Mouse (Mus musculus): ENCODE measurements around the gene Xpnpep1.

Gene Xpnpep1

DNA sequence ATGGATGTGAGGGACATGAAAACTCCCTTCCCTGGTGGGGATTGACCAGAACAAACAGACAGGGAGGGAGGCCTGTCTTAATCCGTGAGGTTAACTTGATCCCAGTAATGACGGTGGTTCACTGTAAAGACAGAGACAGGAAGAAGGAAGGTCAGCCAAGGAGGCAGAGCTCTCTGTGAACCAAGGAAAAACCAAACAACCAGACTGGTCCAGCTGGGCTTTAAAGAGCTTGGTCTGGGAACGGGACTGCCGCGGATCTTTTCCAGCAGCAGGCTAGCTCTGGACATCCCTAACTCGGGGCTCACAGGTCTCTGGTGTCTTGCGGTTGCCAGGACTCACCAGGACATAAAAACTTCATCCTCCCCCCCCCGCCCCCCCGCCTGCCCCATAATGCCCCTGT lies 26.5 kb upstream of the Xpnpep1 start:
- DNase-seq (ENCODE audit: low spot score in 2 of 2) = no peak

DNA sequence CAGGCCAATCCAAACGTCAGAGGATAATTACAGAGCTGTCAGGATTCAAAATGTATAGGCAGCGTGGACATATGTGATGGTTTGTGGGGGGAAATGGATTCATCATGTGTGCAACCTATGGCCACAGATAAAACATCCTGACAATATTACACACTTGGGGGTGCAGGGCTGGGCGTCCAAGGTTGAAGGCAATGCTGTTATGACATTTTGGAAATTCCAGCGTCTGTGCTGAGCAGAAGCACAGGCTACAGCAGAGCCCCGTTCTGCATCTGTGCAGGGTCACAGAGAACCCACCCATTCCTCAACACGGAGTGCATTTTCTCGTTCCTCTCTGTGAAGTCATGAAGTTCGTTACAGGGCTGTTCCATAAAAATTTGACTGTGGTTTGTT lies 25.0 kb upstream of the Xpnpep1 start:
- no peak for DNase-seq (ENCODE audit: low spot score in 2 of 2)

GRCm38 (mm10) chr19:53064292-53064971 lies 24.4 kb upstream of the Xpnpep1 start:
- no peak for DNase-seq (ENCODE audit: low spot score in 2 of 2)

- DNase-seq (ENCODE audit: low spot score in 2 of 2) = no peak
Measured at GRCm38 (mm10) chr19:53062046-53062445, 22.0 kb upstream of the Xpnpep1 start.

GRCm38 (mm10) chr19:53059344-53060111 lies 19.5 kb upstream of the Xpnpep1 start:
- no peak for DNase-seq (ENCODE audit: low spot score in 2 of 2)

GRCm38 (mm10) chr19:53058726-53059334 lies 18.8 kb upstream of the Xpnpep1 start:
- no peak for DNase-seq (ENCODE audit: low spot score in 2 of 2)

- no peak for DNase-seq (ENCODE audit: low spot score in 2 of 2)
Measured at GRCm38 (mm10) chr19:53057980-53058725, 18.1 kb upstream of the Xpnpep1 start.

GRCm38 (mm10) chr19:53053355-53053754 lies 13.3 kb upstream of the Xpnpep1 start:
- no peak for DNase-seq (ENCODE audit: low spot score in 2 of 2)

DNA sequence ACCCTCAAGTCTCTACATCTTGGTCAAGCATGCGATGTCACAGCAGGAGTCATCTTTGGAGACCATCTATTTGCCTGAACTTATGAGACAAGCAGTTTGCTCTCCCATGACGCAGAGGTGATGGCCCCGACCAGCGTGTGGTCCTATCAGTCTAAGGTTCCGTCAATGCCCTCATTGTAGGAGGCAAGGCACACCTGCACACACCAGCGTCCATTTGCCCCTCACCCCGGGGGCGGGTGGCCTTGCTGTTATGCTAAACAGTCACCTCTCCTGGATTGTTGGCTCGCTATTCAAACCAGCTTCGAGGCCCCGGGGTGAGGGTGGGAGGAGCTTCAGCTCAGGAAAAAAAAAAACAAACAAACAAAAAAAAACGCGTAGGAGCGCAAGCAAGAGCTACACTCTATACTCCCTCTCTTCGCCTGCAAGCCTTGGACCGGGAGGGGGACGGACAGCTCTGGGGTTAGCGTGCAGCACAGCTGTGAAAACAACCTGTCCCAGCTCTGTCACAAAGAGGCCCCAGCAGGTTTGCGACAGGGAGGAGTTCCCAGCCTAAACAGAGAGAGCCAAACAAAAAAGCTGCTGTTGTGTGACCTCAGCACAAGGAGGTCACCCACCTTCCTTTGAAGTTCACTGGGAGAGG lies 12.1 kb upstream of the Xpnpep1 start:
- DNase-seq (ENCODE audit: low spot score in 2 of 2) = no peak

GRCm38 (mm10) chr19:53051288-53051985 lies 11.4 kb upstream of the Xpnpep1 start:
- no peak for DNase-seq (ENCODE audit: low spot score in 2 of 2)

DNA sequence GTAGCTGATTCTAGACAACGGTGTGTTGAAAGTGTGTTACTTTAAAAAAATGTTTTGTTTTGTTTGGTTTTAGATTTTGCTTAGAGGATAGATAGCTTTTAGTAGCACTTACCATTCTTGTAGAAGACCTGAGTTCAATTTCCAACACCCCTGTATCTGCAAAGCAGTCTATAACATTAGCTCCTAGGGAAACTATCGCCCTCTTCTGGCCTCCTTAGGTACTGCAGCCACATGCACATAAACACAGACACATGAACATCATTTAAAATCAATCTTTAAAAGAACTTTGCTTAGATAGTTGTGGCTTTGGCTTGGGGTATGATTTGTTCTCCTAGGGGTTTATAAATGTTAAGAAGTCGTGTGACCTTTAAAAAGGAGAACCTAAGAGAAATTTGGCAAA lies 10.1 kb upstream of the Xpnpep1 start:
- DNase-seq (ENCODE audit: low spot score in 2 of 2) = no peak

GRCm38 (mm10) chr19:53047208-53047607 lies 7.2 kb upstream of the Xpnpep1 start:
- no peak for DNase-seq (ENCODE audit: low spot score in 2 of 2)

DNA sequence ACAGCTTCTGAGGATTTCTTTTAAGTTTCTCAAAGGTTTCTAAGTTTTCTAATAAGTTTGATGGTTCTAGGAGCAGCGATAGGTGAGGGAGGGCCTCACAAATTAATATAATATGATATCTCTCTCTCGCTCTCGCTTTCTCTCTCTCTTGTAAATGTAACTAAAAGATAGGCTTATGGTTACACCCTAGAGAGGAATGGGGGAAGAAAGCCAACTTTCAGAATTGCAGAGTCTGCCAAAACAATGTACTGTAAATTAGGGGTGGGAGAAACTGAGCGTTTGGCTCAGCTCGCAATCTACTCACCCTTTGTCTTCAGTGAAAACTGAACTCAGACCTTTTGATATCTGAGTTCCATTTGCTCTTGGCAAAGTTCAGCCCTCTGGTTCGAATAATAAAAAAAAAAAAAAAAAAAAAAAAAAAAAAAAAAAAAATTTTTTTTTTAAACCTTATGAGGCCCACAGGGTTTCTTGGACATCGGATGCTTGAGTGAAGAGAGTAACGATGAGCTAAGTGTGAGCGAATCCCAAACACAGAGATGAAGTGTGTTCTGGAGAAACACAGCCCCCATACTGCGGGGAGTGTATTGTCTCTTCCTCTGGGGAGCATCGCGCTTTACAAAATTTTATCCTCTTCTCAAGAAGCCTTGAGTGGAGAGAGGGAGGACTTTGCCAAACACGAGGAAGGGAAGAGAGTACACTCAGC lies 3.6 kb upstream of the Xpnpep1 start:
- DNase-seq (ENCODE audit: low spot score in 2 of 2) = no peak

- no peak for DNase-seq (ENCODE audit: low spot score in 2 of 2)
Measured at GRCm38 (mm10) chr19:53041570-53041969, 1.6 kb upstream of the Xpnpep1 start.

DNA sequence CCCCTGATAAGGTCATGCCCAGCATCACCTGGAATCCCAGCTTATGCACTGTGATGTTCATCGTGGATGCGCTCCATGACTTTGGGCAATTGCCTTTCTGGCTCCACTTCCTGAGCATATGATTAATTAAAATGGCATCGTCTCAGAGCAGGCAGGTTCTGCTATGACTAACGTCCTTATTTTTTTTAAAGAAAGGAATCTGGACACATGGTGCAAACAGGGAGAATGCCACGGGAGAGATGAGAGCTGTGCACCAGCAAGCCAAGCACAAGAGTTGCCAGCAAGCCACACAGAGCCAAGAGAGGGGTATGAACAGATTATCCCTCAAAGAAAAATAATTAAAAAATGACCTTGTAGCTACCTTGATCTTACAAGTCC lies 1.1 kb upstream of the Xpnpep1 start:
- DNase-seq (ENCODE audit: low spot score in 2 of 2) = no peak

DNA sequence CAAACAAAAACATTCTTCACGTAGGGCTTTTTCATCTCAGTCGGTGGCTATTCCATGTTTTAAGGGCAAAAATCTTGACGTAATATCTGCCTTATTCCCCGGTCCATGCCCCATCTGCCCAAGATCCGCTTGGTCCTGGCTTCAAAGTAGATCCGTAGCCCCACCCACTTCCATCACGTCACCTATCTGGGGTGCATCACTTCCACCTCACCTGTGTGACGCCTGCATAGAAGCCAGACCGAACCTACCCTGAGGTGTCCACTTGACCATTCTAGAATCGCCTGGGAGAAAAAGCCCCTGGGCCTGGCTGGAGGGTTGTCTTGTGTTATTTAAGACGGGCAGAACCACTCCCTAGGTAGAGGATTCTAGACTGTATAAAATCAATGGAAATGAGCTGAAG lies 924 bp downstream of the Xpnpep1 start:
- no peak for DNase-seq (ENCODE audit: low spot score in 2 of 2)

GRCm38 (mm10) chr19:53038435-53038938 lies 1.5 kb downstream of the Xpnpep1 start:
- peak; percentile 97 to 98 for DNase-seq (ENCODE audit: low spot score in 2 of 2)

GRCm38 (mm10) chr19:53037925-53038419 lies 2.0 kb downstream of the Xpnpep1 start:
- no peak for DNase-seq (ENCODE audit: low spot score in 2 of 2)

- DNase-seq (ENCODE audit: low spot score in 2 of 2) = no peak
Measured at GRCm38 (mm10) chr19:53033159-53033943, 6.7 kb downstream of the Xpnpep1 start.

Measured in frontal cortex, postnatal 10 days (tissue).